Mouse (Mus musculus) 3T3-L1 (cell line): ENCODE measurements around the gene Txndc9.
"Not testable (repeated sequence)": the region's sequence is repeated elsewhere in the genome, so short reads cannot be mapped to it uniquely, and the experiment has no call there.

Experiments
- DNase-seq: peaks from one replicate; pipeline ENCODE4 v3.0.0-alpha.2; 2015; ENCODE audit warnings: low read depth, low spot score

The Txndc9 gene

DNA sequence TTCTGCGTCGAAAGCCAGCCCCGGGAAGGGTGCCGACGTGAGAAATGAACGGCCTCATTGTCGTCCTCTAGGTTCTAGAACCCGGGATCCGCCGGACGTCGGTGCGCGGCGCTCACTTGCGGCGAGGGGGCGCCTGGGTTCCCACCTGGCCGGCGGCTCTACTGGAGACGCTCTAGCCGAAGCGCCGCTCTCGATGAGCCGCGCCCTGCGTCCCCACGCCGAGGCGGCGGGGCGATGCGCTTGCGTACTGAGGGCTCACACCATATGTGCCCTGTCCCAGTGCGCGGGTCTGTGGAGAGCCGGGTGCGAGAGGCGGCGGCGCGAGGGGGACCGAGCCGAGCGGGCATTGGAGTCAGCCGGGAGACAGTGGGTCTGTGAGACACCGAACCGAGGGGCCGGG is at the start of gene Txndc9, which contains the start of gene Eif5b:
Gene Txndc9, minus strand, starts transcription at position 27 of the 400 bp plus-strand sequence.
Gene Eif5b, plus strand, starts transcription at position 144 of the 400 bp plus-strand sequence.
- peak; percentile 92 for DNase-seq

DNA sequence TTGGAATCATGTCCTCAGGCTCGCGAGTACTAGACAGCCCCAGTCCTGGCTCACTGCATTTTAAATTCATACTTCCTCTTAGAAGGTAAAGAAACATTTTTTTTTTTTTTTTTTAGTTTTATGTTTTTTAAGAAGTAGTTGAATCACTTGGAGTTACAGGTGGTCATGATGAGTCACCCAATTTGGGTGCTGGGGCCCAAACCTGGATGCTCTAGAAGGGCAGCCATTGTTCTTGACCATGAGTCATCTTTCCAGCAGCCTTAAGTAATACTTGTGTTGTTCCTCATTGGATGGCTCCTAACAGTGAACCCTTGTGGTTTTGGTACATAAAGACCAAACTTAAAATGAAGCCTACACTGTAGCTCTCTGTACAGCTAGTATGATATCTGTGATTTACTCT is 41.2 kb upstream of the Txndc9 start:
- DNase-seq = peak; percentile 78

DNA sequence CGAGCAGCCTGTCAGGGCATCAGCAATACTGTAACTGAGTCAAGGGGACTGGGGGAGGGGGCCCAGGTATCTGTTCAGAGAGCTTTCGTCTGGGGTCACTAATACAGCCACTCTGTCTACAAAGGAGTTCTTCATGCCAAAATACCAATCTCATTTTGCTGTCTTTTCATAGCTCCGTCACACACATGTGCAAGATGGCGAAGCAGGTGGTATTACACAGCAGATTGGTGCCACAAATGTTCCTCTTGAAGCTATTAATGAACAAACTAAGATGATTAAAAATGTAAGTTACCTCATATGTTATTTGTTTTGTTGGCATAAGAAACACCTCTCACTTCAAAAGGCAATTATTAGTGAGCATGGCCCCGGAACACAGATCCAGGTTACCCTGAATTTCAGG is 39.7 kb upstream of the Txndc9 start:
- DNase-seq = no peak

DNA sequence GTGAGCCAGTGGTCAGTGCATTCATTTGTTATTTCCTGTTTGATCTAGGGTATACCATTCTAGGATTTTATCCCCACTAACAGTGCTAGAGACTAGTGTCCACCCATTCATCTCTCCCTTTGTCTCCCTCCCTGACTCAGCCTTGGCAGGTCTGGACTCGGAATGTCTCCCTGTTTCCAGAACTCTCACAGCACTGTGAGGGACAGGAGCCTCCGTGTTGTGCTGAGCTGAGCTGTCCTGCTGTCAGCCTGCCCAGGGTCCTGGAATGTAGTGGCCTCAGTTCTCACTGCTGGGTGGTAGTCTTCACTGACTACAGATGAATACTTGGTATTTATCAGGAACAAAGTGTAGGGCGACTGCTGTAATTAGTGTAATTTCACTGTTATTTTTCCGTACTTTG is 37.8 kb upstream of the Txndc9 start:
- DNase-seq = no peak

DNA sequence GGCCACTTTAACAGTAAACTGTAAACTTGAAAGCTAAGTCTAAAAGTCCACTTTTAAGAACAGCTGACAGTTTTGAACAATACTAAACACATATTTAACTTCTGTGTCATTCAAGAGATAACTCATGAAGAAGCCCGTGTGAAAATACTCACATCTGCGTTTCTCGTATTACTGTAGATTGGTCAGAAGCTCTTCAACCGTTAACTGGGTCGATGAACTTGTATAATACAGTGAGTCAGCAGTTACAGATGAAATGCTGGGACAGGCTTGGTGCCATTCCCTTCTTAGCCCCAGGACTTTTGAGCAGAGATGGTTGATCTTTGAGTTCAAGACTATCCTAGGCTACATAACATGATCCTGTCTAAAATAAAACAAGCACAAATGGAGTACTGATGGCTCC is 33.7 kb upstream of the Txndc9 start:
- DNase-seq = no peak

DNA sequence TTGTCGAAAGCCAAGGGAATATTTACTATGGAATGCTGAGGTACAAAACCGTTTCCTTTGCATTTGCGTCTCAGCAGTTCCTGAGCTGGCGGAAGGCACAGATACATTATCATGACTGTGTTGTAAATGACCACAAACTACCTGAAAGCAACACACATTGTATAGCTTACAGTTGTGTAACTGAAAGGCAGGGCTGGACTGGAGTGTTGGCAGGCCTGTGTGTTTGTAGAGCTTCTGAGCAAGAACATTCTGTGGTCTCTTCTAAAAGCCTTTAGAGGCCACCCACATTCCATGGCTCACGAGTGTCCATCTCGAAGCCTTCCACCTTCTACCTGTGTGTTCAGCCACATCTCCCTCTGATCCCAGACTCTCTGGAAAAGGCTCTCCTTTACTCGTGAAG is 29.6 kb upstream of the Txndc9 start:
- no peak for DNase-seq

DNA sequence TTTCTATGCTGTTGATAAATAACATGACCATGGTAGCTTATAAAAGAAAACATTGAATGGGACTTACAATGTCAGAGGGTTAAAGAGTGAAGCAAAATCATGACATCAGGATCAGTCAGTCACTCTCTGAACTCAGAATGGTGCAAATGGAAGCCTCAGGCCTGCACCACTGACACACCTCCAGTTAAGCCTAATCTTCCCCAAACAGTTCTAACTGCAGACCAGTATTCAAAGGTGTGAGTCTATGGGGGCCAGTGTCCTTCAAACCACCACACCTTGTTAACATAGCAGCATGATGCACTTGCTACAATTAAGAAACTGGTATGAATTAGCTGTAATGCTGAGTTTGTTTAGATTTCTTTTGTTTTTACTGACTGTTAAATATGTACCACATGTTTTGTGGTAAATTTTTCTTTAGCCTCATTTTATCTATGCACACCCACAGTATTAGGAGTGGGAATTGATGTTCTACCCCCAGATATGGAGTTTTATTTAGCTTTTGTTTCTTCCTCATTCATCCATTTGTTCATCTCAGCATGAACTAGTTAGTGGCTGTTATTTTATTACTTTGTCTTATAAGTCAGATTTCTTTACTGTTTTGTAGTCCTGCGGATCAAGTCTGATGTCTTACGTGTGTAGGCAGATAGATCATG is 17.0 kb upstream of the Txndc9 start:
- no peak for DNase-seq

DNA sequence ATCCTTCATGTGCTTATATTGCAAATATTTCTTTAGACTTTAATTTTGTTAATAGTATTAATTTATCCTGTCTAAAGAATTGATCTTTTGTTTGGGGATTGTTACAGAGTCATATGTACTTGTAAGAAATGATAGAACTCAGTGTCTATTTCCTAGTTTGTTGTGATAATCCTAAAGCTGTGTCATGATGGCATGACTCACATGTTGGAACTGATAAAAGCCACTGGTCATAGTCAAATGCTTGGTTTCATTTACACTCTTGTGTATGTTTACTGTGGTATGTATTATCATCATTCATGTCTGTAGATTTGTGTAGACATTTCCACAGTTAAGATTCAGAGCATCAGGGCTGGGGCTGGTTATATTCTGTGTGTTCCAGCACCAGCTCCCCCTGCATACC is 14.8 kb upstream of the Txndc9 start:
- peak; percentile 58 for DNase-seq

DNA sequence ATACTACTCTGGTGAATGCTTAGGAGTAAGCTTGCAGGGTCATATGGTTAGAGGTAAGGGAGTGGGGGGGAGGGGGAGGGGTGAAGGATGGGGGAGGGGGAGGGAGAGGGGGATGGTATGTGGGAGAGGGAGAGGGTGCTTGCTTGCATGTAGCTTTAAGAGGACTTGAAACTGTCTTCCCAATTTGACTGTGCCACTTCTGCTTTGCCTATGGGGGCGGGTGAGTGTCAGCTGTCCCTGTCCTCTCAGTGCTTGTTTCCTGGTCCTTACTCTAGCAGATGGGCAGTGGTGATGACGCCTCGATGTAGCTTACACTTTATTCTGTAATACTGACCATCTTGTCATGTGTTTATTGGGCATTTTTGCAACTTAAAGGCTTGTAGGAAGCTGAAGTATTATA is 14.4 kb upstream of the Txndc9 start:
- DNase-seq = no peak

DNA sequence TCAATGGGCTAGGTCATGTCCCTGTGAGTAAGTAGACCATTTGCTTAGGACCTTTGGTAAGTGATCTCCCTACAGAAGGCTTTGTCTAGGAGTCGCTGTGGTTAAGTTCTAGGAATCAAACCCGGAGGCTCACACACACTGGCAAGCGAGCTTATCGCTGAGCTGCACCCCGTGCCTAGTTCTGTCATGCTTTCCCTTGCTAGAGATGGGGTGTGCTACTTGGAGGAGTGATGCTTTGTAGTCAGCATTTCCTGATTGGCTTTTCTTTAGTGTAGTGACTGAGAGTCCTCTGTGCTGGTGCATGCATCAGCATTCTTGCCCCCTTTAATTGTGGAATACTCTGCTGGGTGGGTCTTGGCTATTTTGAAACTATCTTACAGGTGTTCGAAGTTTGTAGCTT is 14.0 kb upstream of the Txndc9 start:
- DNase-seq = no peak

DNA sequence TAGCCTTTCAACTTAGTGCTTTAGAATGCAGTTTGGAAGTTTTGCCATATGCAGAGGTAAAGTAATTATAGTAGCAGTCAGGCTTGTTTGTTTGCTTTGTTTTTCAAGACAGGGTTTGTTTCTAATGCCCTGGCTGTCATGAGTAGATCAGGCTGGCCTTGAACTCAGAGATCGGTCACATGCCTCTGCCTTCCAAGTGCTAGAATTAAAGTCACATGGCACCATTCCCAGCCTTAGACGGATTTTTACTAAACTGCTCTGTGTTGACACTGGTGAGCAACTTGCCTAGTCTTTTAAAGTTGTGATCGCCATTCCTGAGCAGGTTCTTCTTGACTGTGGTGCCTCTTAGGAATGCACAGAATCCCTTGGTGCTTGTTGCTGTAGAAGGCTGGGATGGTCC is 9.0 kb upstream of the Txndc9 start:
- DNase-seq = no peak

DNA sequence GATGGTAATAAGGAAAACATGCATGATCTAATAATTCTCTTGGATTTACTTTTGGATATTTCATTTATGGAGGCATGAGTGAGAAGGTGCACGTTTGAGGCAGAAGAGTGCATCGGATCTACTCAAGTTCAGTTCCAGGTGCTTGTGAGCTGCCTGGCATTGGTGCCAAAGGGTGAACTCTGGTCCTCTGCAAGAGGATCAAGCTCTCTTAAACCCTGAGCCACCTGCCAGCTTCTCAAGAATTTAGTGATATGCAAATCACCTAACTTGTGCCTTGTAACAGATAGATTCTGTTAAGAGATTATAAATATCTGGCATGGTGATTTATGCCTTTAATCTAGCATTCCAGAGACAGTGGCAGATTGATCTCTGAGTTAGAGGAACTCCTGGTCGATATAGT is 5.4 kb upstream of the Txndc9 start:
- DNase-seq = no peak

DNA sequence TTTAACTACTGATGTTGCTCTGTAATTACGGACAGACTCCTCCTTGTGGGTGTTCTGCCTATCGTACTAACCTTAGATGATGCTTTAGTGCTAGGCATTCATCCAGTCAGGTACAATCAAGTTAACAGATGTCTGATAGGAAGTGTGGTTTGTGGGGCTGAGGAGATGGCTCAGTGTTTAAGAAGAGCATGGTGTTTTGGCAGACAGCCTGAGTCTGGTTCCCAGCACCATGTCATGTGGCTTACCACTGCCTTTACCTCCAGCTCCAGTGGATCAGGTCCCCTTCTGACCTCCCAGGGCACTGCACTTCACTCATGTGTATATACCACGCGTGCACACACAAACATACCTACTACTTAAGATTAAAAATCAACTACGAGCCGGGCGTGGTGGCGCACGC is 4.3 kb upstream of the Txndc9 start:
- DNase-seq = no peak

DNA sequence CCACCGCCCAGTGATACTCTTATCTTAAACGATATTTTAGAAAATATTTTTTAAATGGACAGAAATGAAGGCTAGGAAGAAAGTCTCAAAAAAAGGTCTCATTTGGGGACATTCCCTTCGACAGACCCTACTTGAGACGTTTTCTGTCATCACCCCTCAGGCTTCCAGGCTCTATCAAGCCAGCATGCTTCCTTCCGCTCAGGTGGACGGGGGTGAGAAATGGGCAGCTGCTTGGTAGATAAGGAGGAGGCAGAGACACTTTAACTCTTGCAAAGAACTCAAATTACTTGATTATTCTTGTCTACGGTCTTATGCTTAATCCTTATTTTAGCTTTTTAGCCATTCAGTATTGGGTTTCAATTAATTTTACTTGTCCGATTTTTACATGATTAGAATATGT is 3.2 kb upstream of the Txndc9 start:
- DNase-seq = no peak

DNA sequence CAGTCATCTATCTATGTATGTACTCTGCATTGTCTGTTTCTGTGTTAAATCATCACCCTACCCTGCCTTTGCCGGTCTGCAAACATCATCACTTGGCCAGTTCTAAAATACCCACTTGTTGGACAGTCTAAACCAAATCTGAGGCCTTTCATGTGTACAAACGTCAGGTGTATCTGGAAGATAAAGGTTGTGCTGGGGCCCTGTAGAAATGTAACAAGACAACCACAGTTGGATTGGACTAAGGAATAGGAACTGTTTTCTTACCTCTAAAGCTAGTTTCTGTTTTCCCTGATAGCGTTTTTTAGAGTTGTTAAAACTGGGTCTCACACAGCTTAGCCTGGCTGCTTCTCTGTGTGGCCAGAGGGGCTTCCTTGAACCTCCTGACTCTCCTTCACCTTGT is 1.9 kb upstream of the Txndc9 start:
- DNase-seq = no peak

DNA sequence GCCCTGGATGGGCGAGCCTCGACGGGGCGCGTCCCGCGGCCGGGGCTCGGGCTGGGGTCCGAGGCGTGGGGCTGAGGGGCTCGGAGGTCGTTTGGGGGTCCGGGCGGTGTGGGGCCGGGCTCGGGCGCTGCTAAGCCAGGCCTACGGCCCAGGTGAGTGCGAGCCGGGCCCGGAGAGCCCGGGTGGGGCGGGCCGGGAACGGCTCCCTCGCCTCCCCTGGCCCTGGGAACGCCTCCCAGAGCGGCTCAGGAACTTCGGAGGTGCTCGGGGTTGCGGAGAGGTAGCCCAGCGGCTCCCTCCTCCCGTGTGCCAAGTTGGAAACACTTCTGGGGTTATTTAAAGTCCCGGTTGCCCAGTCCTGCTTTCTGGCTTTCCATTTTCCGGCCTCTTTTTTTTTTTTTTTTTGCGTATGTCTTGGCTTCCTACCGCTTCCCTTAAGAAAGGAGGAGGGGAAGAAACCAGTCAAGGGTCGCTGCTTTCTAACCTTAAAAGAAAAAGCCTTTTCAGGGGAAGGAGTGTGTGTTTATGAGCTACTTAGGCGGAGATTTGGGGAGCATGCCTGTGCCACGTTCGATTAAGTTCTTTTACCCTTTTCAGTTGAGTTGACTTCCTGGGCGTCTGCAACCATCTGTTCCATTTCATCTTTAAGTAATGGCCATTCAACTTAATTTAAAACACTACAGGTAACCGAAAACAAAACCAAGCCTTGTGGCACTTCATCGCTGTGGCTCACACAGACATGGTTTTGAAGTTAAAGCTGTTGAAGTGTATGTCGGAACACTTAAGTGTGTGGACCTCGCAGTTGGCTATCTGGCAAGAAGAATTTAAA is 892 bp upstream of the Txndc9 start:
- peak; percentile 49 for DNase-seq

DNA sequence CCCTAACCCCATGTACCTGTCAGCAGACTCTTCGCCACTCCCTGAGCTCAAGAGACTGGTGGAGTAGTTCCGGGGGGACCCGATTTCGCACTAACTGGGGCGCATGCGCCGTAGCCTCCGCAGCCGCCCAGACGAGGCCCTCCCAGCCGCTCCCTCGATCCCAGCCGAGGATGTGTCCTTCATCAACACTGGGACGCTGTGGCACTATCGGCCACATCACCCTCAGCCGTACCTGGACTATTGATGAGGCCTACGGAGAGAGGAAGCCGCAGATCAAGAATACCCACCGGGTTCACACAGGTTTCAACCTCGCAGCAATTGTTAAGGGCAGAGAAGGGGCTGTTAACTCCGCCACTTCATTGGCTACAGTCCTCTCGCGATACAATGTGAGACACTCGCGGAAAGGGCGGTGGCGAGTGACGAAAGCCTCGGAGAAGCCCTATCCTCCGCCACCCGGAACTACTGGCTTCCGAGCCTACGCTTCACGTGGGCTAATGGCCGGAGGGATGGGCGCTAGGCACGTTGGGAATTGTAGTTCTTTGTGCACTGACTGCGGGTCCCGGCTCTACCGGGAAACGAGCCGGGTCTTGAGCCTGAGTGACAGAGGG is 712 bp downstream of the Txndc9 start:
- DNase-seq = peak; percentile 99

DNA sequence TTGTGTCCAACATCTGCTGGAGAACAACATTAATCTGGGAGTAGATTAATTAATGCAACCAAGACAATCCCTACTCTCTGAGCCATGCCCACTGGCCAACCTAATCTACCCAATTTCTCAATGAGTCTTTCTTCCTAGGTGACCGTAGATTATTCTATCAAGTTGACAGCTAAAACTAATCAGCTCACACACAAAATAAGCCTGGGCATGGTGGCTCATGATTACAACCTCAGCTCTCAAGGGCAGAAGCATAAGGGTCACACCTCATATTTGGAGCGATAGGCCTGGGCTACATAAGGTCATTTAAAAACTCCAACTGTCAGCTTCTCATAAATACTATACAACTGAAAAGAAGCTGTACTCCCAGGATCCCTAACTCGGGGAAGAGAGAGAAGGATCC is 1.5 kb downstream of the Txndc9 start:
- no peak for DNase-seq

DNA sequence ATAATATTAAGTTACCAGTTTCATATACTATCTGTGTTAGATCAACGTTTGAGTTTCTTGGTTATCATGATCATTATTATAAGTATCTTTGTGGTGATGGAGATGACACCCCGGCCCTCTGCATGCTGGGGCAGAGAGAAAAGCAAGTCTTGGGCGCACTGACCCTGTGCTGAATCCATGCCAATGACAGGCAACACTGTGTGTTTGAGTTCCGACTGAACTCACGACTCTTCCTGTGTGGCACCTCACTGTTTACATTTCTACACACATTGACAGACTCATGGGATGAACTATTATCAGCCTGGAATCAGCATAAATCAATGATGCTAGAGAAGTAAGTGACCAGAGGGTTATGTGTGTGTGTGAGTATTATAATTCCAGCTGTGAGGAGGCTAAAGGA is 9.8 kb downstream of the Txndc9 start:
- no peak for DNase-seq

DNA sequence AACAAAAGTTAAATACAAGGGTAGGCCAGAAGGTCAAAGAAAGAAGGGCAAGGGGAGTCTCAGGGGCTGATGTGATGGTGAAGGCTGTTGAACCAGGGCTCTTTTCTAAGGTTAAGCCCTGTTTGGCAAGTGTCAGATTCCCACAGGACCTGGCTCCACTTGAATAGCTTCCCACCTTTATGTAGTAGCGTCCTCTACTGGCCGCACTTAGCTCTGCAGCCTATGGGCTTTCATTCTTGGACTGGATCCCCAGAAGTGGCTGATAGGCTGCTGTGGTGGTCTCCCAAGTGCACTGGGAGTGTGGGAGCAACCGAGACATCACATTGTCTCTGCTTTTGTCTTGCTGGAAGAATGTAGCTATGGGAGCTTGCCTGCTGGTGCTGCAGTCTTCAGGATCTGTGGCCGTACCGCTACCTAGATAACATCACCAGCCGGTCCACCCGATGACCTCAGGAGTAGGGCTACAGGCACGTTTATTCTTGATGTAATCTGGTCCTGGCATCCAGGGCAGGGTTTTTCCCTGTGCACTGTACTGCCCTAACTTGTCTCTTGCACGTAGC is 11.8 kb downstream of the Txndc9 start:
- DNase-seq = peak; percentile 73

DNA sequence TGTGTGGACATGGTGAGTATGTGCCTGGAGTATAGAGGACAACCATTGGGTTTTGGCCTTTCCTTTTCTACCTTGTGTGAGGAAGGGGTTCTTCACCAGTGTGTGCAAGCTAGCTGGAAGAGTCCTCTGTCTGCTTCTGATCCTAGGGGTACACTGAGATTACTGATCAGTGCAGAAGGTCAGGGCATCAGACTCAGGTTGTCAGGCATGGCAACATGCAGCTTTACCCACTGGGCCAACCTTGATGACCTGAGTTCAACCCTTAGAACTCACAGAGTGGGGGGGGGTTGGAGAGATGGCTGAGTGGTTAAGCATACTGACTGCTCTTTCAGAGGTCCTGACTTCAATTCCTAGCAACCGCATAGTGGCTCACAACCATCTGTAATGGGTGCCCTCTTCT is 13.4 kb downstream of the Txndc9 start:
- DNase-seq = no peak

DNA sequence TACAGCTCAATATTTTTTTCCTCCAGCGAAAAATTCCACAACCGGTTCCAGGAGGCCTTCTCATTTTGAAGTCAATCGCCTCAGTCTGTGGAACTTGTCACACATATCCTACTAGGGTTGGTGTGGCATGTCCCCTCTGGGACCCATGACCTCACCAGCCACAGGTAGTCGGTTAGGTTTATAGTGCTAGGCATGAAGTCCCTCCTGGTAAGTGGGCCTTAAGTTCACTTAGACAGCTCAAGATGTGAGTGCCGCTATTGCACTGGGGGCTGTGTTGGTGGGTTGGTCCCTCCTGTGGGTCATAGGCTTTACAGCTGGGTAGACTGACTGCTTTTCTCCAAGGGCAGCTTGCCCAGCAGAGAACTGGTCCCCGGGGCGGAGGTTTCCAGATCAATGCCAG is 20.4 kb downstream of the Txndc9 start:
- no peak for DNase-seq

DNA sequence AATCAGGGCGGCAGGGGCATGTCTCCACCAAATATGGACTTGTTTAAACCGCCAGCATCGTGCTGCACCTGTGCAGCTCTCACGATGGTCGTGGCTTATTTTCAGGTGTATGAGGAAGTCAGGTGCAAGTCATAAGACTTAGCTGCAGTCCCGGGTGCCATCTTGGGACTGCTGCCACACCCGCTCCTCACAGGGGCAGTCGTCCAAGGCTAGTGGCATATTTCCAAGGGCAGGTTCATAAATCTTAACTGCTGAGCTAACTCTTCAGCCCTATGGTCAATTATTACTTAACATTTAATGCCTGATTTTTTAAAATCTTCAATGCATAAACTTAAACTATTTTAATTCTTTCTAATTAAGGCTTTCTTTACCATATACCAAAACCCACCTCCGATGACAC is 21.0 kb downstream of the Txndc9 start:
- DNase-seq = not testable (repeated sequence)
